Mouse (Mus musculus): ENCODE measurements at regions not wholly inside any gene's neighbourhood (a gene's known extent, or its start where the extent isn't known, plus 50 kb on each side); places are given as distances from the start of the nearest gene placed in this dataset.
"Not testable (repeated sequence)": the region's sequence is repeated elsewhere in the genome, so short reads cannot be mapped to it uniquely, and the experiment has no call there.

DNA sequence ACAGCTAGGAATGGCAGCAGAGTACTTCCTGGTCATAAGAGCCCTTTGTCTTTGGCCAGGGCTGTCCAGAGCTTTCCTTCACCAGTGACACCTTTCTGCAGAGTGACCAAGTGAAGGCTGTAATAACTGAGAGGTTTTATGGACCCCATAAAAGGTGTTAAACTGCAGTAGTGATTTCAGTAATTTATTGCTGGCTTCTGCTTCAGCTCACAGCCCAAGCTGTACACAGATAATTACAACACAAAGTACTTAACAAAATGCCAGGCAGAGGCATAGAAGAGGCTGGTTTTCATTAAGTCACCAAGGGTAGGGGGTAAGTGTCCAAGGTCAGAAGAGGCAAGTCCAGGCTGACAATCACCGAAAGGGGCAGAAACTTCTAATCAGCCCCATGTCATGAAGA, 83.8 kb downstream of the Eif4e start:
- no peak for DNase-seq (ENCODE audit: low spot score)

DNA sequence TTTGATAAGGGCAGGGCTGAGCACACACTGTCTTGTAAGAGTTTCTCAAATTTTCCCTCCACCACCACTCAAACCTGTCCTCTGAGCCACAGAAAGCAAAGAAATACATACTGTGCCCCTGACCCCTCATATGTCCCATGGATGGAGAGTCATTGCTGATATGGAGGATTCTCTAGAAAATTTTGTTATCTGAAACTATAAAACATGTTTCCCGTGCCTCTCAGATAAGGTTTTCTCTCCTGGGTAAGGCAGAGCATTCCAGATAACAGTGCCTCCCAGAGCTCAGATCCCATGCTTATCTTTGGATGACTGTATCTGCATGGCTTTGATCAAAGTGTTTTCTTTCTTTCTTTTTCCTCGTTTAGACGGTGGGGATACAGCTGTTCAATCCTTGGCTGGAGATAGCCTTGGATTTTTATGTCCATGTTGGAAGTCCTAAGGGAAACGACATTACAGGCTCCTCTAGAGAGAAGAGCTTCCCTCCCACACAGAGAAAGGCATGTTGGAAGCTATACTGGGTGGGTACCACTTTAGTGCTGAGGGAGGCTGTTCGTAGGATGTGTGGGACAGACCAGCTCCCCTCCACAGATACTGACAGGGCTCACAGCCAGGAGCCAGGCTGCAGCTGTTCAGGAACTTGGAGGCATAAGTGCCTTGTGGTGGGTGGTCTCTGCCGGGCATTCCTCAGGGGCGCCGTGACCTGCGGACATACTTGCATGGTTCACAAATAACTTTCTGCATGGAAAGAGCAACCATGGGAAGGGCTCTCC, 87.1 kb downstream of the Eif4e start:
- no peak for DNase-seq (ENCODE audit: low spot score)

DNA sequence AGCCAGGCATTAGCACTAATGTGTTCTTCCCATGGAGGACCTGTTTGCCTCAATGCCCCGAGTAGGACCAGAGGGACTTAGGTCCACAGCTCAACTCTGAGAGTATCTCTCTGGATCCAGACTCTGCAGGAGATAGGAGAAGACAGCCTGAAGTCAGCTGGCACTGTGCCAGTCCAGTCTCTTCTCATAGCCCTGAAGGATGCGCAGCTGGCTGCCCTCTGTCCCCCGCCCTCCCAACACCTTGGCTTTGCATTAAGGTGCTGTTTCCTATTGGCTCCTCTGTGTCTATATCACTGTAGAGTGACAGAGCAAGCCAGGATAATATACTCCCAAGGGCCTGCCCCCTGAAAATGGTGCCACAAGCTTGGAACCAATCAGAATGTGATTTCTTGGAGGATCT, 87.7 kb downstream of the Eif4e start:
- no peak for DNase-seq (ENCODE audit: low spot score)

DNA sequence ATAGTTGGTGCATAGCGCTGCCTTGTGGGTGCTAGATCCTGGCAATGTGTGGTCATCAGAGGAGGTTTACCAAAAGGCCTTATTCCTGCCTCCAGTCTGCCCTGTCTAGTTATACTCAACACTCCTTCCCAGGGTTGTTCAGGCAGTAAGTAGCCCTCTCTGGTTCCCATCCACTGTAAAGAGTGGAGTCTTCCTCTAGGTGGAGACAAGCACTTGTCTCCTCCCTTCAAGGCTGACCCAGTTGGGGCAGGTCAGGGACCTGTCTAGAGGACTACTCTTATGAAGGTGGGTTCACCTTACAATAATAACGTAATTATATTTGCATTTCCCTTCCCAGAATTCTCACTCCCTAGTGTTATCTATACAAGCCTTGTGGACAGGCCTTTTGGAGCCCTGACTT, 88.9 kb downstream of the Eif4e start:
- no peak for DNase-seq (ENCODE audit: low spot score)

DNA sequence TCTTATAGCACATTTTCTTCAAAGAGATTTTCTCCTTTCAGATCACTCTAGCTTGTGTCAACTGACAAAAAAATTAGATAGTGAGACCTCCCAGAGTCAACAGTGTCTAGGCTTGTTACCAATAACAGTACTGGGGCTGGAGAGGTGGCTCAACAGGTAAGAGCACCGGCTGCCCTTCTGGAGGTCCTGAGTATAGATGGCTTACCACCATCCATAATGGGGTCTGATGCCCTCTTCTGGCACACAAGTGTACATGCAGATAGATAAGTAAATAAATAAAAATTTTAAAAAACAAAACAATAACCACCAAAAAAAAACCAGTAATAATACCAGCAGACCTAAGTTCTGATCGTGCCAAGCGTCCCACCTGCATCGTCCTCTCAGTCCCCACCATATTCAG, 94.3 kb downstream of the Eif4e start:
- no peak for DNase-seq (ENCODE audit: low spot score)

DNA sequence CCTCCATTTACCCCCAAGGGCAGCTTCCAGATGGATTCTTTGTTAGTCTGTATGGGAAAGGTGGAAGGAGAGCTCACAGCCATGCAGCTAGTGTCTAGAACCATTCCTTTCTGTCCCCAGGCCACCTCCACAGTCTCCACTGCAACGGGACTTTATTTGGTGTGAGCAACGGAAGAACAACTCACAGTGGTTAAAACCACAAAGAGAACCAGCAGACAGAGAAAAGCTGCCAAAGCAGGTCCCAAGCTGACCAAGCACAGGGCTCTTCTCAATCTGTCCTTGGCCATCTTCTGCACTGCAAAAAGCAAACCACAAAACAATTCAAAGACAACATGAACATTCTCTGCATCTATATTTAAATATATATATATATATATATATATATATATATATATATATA, 98.1 kb downstream of the Eif4e start:
- no peak for DNase-seq (ENCODE audit: low spot score)

DNA sequence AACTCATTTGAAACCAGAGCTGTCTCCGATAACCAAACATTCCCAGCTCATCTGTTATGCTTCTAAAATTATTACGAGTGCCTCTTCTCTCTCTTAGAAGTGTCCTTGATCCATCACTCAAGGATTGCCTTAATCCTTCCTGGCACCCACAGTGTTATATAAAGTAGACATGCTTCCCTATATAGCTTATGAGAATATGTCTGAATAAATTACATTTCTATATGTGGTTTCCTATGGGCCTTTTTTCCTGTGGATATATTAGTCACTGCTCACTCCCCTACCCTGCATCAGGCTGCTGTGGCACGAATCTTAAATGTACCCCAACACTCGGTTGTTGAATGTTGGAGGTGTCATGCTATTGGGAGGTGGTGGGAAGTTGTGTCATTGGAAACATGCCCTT, 100.3 kb downstream of the Eif4e start:
- DNase-seq (ENCODE audit: low spot score): no peak

DNA sequence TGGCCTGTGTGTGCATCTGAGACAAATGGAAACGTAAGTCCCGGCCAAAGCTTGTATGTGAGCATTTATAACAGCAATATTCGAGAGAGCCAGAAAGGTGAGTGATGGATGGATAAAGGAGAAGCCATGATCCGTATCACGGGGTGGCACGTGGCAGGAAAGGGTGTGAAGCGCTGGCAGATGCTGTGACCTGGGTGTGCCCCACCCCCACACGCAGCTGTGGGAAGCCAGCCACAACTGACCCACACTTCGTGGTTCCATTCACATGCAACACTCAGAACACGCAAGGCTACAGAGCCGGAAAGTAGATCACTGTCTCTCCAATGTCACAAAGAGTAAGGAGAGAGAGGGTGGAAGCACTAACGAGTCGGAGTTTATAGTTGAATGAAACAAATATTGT, 104.3 kb downstream of the Eif4e start:
- no peak for DNase-seq (ENCODE audit: low spot score)

DNA sequence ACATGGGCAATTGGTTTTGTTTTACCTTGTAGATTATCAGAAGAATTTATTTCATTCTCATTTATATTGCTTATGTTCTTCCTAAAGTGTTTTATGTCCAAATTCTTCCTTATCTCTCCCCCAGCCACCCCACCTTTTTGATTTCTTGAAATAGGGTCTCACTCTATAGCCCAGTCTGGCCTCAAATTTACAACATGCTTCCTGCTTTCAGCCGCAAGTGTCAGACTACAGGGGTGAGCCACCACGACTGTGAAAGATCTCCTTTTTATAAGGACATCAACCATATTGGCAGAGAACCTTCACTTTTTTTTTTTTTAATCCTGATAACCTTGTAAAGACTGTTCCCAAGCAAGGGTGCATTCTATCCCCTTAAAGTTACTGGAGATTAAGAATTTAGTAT, 106.1 kb downstream of the Eif4e start:
- DNase-seq (ENCODE audit: low spot score): no peak

DNA sequence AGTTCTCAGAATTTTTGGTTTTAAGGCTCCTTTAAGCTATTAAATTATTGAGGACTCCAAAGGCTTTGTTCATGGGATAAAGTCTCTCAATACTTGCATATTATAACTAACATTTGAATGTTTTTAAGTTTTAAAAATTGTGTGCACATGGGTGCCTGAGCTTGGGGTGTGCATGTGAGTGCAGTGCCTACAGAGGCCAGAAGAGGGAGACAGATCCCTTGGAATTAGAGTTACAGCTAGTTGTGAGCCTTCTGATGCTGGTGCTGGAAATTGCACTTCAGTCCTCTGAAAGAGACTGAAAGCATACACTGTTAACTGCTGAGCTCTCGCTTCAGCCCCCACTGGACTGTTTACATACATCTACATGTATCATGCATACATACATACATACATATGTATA, 100.0 kb upstream of the Tspan5 start:
- peak; percentile 26 for DNase-seq (ENCODE audit: low spot score)

DNA sequence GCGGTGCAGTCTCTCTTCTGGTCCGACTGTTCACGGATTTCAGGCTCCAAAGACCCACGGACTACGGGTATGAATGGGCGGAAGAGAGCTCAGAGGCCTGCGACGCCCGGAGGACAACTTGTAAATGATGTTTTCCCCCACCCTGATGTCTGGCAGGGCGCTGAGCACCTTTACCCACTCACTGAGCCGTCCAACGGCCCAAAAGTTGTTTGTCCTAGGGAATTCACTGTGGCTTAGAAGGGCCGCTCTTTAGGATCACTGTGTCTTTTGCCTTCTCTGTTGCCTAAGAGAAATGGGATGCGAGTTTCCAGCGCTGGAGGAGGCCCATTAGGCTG, 98.1 kb upstream of the Tspan5 start:
- DNase-seq (ENCODE audit: low spot score): no peak

DNA sequence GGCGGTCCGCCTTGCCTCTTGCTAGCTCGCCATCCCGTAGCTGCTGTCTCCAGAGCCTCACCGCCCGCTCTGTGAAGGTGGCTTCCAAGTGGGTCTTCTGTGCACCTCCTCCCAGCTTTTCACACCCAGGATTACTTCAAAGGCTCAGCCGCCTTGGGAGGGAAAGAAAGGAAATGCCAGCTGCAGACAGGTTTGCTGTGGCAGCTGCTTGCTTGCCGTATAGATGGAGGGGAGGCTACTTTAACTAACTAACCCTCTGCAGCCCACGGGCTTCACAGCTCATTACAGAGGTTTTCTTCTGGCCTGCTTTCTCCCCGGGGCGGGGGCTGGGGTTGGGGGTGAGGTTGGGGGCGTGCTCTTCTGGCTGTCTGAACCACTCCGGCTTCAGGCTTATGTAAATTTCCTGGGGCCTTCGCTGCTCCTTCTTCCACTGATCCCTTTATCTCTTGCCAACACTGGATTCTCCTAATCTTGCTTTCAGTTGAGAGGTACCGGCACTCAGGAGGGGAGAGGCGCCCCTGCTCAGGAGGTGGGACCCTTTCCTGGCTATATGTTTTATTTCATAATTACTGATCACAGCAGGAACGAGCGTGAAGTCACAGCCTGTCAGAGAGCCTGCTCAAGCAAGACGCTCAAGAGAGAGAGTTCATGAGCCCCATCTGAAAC, 97.6 kb upstream of the Tspan5 start:
- DNase-seq (ENCODE audit: low spot score): peak; percentile 25

DNA sequence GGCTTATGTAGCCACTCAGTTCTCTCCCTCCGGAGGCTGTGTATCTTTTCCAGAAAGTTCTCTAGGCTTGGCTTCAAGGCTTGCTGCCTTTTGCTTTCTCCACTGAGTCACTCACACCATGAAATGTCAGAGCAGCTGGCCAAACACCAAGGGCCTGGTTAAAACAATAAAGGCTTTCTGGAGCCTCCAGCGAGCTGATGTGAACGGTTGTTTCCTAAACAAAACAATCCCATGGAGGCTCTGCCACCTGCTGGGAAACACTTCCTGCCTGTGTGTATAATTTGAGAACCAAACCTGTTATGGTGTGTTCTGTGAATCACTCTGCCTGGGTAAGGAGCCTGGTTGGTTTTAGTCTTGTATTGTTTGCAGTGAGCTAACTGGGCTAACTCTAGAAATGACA, 96.7 kb upstream of the Tspan5 start:
- peak; percentile 17 for DNase-seq (ENCODE audit: low spot score)

DNA sequence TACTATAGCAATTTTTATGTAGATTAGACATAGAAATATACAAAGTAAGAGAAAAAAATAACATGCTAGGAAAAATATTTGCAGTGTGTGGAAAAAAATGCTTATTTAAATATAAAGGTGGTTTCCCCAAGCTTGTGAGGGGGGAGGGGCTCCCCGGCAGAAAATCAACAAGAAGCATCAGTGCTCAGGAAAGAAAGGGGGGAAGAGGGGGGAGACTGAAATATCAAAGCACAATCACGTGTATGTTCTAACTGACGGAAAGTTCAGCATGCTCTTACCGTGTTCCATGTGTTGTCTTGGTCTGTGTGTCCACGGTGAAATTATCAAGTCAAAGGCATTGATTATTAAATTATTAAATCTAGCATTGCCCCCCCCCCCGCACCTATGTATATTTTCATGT, 92.3 kb upstream of the Tspan5 start:
- DNase-seq (ENCODE audit: low spot score): no peak

DNA sequence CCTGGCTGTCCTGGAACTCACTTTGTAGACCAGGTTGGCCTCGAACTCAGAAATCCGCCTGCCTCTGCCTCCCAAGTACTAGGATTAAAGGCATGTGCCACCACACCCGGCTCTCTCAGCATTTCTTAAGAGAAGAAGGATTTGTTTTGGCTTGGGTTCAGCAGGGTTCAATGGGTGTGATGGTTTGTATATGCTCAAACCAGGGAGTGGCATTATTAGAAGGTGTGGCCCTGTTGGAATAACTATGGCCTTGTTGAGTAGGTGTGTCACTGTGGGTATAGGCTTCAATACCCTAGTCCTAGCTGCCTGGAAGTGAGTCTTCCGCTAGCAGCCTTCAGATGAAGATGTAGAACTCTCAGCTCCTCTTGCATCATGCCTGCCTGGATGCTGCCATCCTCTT, 91.3 kb upstream of the Tspan5 start:
- DNase-seq (ENCODE audit: low spot score): not testable (repeated sequence)

DNA sequence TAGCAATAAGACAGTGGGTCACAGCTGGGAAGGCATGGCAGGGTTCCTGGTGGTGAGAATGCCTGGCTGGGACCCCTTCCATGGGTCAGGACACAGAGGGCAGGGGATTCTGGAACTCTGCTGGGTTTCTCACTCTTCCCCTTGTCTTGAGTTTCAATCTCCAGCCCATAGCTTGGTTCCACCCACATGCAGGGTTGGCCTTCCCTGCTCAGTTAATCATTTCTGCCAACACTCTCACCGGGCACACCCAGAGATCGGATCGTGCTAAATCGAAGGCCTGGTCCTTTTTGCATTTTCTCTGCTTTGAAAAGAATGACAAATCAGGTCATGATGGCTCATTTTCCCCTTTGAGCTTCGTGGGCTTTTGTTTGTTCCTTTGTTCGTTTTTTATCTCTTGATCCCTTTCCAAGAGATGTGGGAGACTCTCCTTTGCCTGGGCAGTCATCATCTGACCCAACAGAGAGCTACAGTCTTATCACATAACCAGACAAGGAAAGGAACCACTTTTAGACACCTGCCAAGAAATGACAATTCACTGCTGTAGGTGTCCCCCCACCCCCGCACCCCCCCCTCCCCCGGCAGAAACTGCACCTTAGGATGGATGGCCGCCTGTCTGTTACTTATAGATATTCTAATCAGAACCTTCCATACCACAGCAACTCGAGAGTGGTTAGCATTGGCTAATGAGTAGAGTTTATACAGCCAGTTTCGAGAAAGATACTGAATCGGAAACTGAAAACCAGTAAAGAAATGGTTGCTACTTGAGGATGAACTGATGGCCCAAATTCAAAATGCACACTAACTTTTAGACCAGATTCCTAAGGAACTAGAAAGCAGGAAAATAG, 90.4 kb upstream of the Tspan5 start:
- peak; percentile 18 for DNase-seq (ENCODE audit: low spot score)

DNA sequence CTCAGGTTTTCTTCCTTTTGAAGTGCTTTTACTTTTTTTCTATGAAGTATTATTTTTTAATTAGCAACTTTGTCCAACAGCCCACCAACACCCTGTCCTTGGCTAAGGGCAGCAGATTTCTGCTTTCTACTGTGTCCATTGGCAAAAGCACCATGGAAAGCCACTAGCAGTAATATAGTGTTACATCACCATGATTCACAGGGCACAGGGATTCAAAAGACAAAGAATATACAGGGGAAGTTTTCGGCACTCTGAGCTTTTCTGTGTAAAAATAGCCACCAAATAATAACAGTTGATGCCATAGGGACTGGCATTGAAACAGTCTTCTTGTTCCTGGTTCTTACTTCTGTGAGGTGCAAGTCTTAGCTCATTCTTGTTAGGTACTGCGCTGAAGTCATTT, 89.8 kb upstream of the Tspan5 start:
- DNase-seq (ENCODE audit: low spot score): no peak

DNA sequence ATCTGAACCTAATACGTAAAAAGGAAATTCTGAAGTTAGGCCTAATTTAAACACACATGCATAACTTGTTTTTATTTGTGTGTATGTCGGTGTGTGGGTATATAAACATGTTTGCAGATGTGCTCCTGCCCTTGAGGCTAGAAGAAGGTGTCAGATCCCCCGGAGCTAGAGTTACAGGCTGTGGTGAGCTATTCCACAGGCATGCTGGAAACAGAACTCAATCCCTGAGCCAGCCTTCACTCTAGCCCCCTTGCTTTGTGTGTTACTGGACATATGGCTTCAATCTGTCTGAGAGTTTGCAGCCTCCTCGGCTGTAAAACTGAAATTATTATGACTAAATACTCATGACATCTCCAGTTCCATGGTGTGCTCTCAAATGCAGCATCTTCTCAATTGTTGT, 89.3 kb upstream of the Tspan5 start:
- DNase-seq (ENCODE audit: low spot score): no peak

DNA sequence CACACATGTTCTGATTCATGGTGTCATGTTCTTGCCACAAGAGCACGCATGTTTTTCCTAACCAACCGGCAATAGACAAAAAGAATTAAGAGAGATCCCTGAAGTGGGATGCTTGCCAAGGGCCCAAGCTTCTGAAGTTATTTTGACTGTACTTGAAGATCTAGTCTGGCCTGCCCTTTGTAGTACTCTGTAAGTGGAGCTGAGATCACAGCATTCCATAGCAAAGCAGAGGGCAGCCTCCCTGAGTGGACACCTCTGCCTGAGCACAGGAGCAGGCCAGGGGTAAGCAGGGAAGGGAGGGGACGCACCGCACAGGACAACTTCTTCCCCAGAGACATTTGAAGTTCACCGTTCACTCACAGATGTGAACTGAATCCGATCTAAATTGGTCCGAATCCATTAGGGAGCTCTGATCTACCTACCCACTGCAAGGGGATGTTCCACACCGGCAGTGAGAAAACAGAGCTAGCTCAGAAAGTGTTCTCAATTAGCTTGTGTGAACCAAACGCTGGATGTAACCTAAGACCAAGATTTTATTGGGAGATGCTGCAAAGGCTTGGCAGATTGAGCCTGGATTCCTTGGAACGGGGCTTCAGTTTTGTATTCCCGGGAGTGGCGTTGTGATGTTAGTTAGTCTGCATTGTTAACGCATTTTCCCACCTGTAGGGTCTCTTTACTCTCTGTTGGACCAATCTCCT, 88.3 kb upstream of the Tspan5 start:
- no peak for DNase-seq (ENCODE audit: low spot score)

DNA sequence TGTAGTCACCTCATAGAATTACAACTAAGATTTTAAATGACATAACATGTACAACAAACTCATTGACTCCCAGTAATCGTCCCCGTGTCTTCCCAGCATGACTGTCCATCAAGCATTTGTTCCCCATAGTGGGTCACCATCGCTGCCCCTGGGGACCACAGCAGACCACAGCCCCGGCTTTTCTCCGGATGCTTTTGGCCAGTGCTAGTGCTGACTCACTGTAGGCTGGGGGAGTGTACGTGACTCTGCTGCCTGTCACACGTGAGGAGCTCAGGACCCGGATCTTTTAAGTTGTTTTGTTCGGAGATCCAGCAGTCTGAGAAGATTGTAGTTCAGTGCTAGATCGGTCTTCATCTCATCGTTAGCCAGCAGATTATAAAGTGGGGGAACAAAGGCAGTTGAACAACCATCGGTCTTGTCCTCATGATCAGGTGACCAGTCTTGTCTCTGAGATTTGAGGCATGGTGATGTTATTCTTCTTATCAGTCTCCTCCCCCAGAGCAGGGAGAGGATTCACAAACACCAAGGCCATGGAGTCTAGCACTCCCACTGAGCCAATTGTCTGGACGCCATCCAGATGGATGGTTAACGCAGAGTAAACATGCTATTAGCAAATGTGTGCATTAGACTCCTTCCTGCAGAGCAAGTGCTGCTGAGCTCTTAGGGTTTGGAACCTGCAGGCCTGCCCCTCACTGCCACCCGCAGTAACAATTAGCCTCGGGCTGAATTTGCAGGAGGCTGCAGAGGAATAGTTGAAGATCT, 87.2 kb upstream of the Tspan5 start:
- peak; percentile 41 for DNase-seq (ENCODE audit: low spot score)

DNA sequence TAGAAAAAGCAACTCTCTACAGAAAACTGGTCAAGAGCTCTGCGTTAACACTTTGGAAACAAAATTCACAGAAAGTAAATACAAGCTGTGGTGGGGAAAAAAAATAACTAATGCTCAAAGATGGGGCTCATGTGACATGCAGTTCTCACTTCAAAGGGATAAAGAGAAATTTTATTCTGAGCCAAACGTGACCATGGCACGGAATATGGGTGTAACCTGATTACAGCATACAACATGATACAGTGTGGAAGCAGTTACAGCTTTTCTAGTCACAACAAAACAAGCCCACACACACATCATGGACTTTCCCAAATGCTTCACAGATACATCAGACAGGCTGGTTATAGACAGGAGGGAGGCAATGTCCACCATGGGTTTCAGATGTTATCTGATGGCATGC, 86.5 kb upstream of the Tspan5 start:
- DNase-seq (ENCODE audit: low spot score): no peak

DNA sequence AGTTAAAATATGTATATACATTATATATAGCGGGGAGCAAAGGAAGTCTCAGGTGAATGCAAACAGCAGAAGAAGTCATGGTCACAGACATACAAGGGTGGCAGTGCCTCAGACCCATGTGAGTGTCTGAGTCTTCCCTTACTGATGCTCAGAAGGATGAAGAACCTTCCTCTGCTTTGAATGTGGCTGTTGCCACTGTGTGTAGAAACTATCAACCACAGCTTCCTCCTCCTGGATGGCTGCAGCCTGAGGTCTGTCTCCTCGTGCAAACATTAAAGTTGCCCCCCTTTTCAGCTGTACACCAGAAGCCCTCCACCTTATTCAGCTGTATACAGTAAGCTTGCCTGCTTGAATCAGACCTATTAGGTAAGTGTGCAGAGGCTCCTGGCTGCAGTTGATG, 79.4 kb upstream of the Tspan5 start:
- DNase-seq (ENCODE audit: low spot score): no peak

All from testis, postnatal 14 days (tissue).